Mouse (Mus musculus): ENCODE measurements around the gene Mdh1.
"Not testable (repeated sequence)": the region's sequence is repeated elsewhere in the genome, so short reads cannot be mapped to it uniquely, and the experiment has no call there.

Gene Mdh1

GRCm38 (mm10) chr11:21545021-21545420, 27.1 kb downstream of the Mdh1 start:
- DNase-seq (ENCODE audit: low spot score) = peak; percentile 44

GRCm38 (mm10) chr11:21542731-21543130, 29.4 kb downstream of the Mdh1 start:
- no peak for DNase-seq (ENCODE audit: low spot score)

- no peak for DNase-seq (ENCODE audit: low spot score)
Measured at GRCm38 (mm10) chr11:21540622-21541021, 31.5 kb downstream of the Mdh1 start.

- no peak for DNase-seq (ENCODE audit: low spot score)
Measured at GRCm38 (mm10) chr11:21540072-21540471, 32.1 kb downstream of the Mdh1 start.

- not testable (repeated sequence) for DNase-seq (ENCODE audit: low spot score)
Measured at GRCm38 (mm10) chr11:21530856-21531255, 41.3 kb downstream of the Mdh1 start.

GRCm38 (mm10) chr11:21528676-21529394, 43.3 kb downstream of the Mdh1 start:
- no peak for DNase-seq (ENCODE audit: low spot score)

- no peak for DNase-seq (ENCODE audit: low spot score)
Measured at GRCm38 (mm10) chr11:21517726-21518125, 54.4 kb downstream of the Mdh1 start.

- not testable (repeated sequence) for DNase-seq (ENCODE audit: low spot score)
Measured at GRCm38 (mm10) chr11:21516396-21516795, 55.8 kb downstream of the Mdh1 start.

- DNase-seq (ENCODE audit: low spot score) = not testable (repeated sequence)
Measured at GRCm38 (mm10) chr11:21510577-21510976, 61.6 kb downstream of the Mdh1 start.

GRCm38 (mm10) chr11:21508713-21509112, 63.5 kb downstream of the Mdh1 start:
- DNase-seq (ENCODE audit: low spot score) = not testable (repeated sequence)

GRCm38 (mm10) chr11:21507073-21507472, 65.1 kb downstream of the Mdh1 start:
- not testable (repeated sequence) for DNase-seq (ENCODE audit: low spot score)
